Mouse (Mus musculus) Patski (cell line): ENCODE measurements at regions not wholly inside any gene's neighbourhood (a gene's known extent, or its start where the extent isn't known, plus 50 kb on each side); places are given as distances from the start of the nearest gene placed in this dataset.

ENCODE experiments used
- ATAC-seq: fragments of 100-300 bp; one replicate; pipeline ENCODE4 v1.8.0; 2021
- CTCF ChIA-PET: fragments of 350-600 bp; sonication (Branson Sonifier 250); formaldehyde crosslinking; loops from one replicate; lab custom pipeline; 2022; ENCODE audit warnings: inconsistent platforms; lab: Charles Lee
- POLR2A ChIA-PET: fragments of 350-600 bp; sonication (Branson Sonifier 250); formaldehyde crosslinking; loops from one replicate; lab custom pipeline; 2022; ENCODE audit warnings: antibody characterized with exemption, inconsistent platforms; lab: Charles Lee
- DNase-seq: peaks from one replicate; pipeline ENCODE4 v3.0.0-alpha.2; 2011; ENCODE audit warnings: low read depth, low spot score
- H3K27me3 ChIP-seq: fragments of 371-371 bp; one replicate; pipeline ENCODE4 v1.5.1; 2021
- CTCF ChIP-seq: fragments of 100-300 bp; IDR thresholded peaks from one replicate; pipeline ENCODE4 v1.5.1; 2021
- in situ Hi-C: fragments of 300-500 bp; cut with MboI; formaldehyde crosslinking; loops from 3 replicates; pipeline ENCODE4 v1.11.1; 2018; ENCODE audit warnings: low pct_unique_long_range_greater_than_20kb, mixed read lengths

- in situ Hi-C loops: no loop called here
- ChIA-PET POLR2A (no interaction called here), CTCF (interaction anchor here (0.9 kb wide), 1 partner anchor 130 kb away, joined by 3 read pairs; no protein-coding TSS in a partner anchor)
- H3K27me3 ChIP-seq: no peaks in the 10 kb centered on the region
- DNase-seq: no peak
- ATAC-seq: peak; percentile 15
- no peak for TF ChIP-seq CTCF
These were observed 55.3 kb downstream of the Gpr88 start for GRCm38 (mm10) chr3:116197966-116198365.

- CTCF ChIA-PET: interaction anchor here (1.2 to 3.0 kb wide), 4 partner anchors 11 to 315 kb away, joined by 3 to 12 read pairs (median 6); no protein-coding TSS in a partner anchor
- no peaks in the 10 kb centered on the region for H3K27me3 ChIP-seq
- DNase-seq: peak; percentile 47
- in situ Hi-C loops: no loop called here
- no peak for TF ChIP-seq CTCF
- ATAC-seq: no peak
- POLR2A ChIA-PET: no interaction called here
These were observed 58.6 kb downstream of the Gpr88 start for GRCm38 (mm10) chr3:116194701-116195100.

GRCm38 (mm10) chr3:116191261-116191660 lies 61.8 kb upstream of the Vcam1 start:
- ATAC-seq (no peak), DNase-seq (no peak)
- in situ Hi-C loops: no loop called here
- ChIA-PET CTCF (interaction anchor here (0.7 to 6.7 kb wide), 11 partner anchors 10 to 151 kb away, joined by 3 to 43 read pairs (median 5); no protein-coding TSS in a partner anchor), POLR2A (no interaction called here)
- no peaks in the 10 kb centered on the region for H3K27me3 ChIP-seq
- no peak for TF ChIP-seq CTCF

GRCm38 (mm10) chr3:116190727-116191126 lies 61.2 kb upstream of the Vcam1 start:
- ATAC-seq: peak; percentile 49
- in situ Hi-C loops: no loop called here
- ChIA-PET POLR2A (interaction anchor here (0.5 kb wide), 1 partner anchor 233 kb away, joined by 4 read pairs; the partner anchor contains the start of gene Cdc14a), CTCF (interaction anchor here (1.0 to 6.7 kb wide), 9 partner anchors 10 to 150 kb away, joined by 3 to 43 read pairs (median 5); no protein-coding TSS in a partner anchor)
- H3K27me3 ChIP-seq: no peaks in the 10 kb centered on the region
- peak; percentile 10 for TF ChIP-seq CTCF
- peak; percentile 88 for DNase-seq

GRCm38 (mm10) chr3:116189363-116190100 lies 60.0 kb upstream of the Vcam1 start:
- CTCF ChIA-PET: interaction anchor here (0.8 to 6.7 kb wide), 7 partner anchors 9 to 44 kb away, joined by 3 to 43 read pairs (median 4); no protein-coding TSS in a partner anchor
- peak; percentile 98 for DNase-seq
- POLR2A ChIA-PET: interaction anchor here (1.3 kb wide), 1 partner anchor 10 kb away, joined by 3 read pairs; no protein-coding TSS in a partner anchor
- H3K27me3 ChIP-seq: no peaks in the 10 kb centered on the region
- in situ Hi-C loops: no loop called here
- peak; percentile 83 for ATAC-seq
- no peak for TF ChIP-seq CTCF

GRCm38 (mm10) chr3:116185206-116185605 lies 55.7 kb upstream of the Vcam1 start:
- ATAC-seq: no peak
- in situ Hi-C loops: no loop called here
- CTCF ChIA-PET: no interaction called here
- H3K27me3 ChIP-seq: no peaks in the 10 kb centered on the region
- TF ChIP-seq CTCF: no peak
- no peak for DNase-seq
- POLR2A ChIA-PET: no interaction called here

GRCm38 (mm10) chr3:116184443-116184842 lies 55.0 kb upstream of the Vcam1 start:
- ATAC-seq: no peak
- no peak for DNase-seq
- CTCF ChIA-PET: no interaction called here
- POLR2A ChIA-PET: no interaction called here
- TF ChIP-seq CTCF: no peak
- in situ Hi-C loops: no loop called here
- H3K27me3 ChIP-seq: no peaks in the 10 kb centered on the region

GRCm38 (mm10) chr3:116180341-116180885 lies 50.9 kb upstream of the Vcam1 start:
- ChIA-PET POLR2A (no interaction called here), CTCF (interaction anchor here (0.7 to 1.3 kb wide), 5 partner anchors 9 to 70 kb away, joined by 3 to 4 read pairs (median 3); no protein-coding TSS in a partner anchor)
- ATAC-seq: no peak
- no peaks in the 10 kb centered on the region for H3K27me3 ChIP-seq
- no peak for DNase-seq
- TF ChIP-seq CTCF: no peak
- in situ Hi-C loops: no loop called here
